Mouse (Mus musculus): ENCODE data around the gene Ppp4r1.

Gene Ppp4r1

DNA sequence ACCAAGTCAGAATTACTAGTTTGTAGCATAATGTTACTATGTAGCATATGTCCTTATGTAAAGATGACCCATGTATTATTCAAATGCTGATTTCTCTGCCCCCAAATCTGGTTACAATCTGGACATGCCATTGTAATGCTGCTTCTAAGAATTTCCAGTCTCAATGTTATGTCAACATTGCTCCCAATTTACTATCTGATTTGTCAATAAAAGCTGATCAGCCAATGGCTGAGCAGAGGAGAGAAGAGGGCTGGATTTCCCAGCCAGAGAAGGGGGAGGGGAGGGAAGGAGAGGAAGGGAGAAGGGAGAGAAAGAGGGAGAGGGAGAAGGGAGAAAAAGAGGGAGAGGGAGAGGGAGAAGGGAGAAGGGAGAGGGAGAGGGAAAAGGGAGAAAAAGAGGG lies 82.9 kb downstream of the Ppp4r1 start:
- no peak for DNase-seq

DNA sequence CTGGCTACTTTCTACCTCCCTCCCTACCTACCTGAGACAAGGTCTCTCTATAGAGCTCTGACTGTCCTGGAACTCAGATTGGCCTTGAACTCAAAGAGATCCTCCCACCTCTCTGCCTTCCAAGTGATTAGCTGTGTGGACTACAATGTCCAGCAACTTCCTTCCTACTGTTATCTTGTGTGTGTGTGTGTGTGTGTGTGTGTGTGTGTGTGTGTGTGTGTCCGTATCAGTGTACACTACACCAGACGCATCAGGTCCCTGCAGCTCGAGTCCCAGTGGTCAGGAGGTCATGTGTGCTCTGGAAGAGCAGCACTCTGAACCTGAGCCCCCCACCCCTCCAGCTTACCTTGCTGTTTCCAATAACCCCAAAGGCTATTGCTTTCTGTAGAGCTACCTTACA lies 83.8 kb downstream of the Ppp4r1 start:
- DNase-seq: no peak

- peak; percentile 68 for DNase-seq
Observed at GRCm38 (mm10) chr17:65867996-65868395, 85.6 kb downstream of the Ppp4r1 start.

GRCm38 (mm10) chr17:65869720-65870119 lies 87.3 kb downstream of the Ppp4r1 start:
- peak; percentile 86 for DNase-seq

DNA sequence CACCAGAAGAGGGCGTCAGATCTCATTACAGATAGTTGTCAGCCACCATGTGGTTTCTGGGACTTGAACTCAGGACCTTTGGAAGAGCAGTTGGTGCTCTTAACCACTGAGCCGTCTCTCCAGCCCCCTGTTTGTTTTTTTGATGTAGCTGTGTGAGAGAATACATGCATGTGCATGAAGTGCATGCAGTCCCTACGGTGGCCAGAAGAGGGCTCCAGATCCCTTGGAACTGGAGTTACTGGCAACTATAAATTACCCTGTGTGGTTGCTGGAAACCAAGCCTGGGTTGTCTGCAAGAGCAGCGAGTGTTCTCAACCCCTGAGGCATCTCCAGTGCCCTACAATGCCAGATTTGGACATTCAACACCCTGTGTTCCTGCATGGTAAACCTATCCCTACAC lies 87.8 kb downstream of the Ppp4r1 start:
- peak; percentile 96 for DNase-seq

DNA sequence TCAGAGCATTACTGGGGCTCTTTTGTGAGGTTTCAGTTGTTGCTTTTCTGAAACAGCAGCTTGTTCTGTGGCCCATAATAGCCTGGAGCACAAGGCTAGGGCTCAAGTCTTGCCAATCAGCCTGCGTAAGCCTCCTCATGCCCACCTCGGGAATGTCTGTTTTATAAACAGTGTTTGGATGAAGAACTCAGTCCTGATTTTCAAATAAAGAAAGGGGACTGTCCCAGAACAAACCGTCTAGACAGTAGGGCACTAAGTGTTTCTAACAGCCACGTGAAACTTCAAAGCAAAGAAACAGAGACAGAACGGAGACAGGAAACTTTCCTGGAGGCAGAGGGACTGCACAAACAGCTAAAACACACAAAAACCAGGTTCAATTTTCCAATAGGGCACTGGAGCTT lies 89.3 kb downstream of the Ppp4r1 start:
- DNase-seq: peak; percentile 75

- DNase-seq: peak; percentile 88
Observed at GRCm38 (mm10) chr17:65872051-65872450, 89.7 kb downstream of the Ppp4r1 start.

DNA sequence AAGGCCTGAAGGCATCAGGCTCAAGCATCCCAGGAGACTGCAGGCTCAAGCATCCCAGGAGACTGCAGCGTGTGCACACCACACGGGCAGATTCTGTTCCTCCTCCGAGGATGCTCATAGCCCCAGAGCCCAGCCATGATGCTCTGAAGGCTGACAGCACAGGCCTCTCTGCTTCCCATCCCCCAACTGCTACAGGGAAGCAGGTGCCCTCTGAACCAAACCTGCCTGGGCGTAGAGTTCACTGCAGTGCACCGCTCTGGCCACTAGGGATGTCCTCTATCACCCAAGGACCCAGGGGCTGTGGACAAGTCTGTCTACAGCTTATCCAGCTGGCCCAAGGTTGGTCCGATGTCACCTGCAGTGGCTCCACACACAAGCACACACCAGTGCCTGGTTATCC lies 90.3 kb downstream of the Ppp4r1 start:
- DNase-seq: peak; percentile 94

GRCm38 (mm10) chr17:65873156-65873555 lies 90.8 kb downstream of the Ppp4r1 start:
- DNase-seq: peak; percentile 35

DNA sequence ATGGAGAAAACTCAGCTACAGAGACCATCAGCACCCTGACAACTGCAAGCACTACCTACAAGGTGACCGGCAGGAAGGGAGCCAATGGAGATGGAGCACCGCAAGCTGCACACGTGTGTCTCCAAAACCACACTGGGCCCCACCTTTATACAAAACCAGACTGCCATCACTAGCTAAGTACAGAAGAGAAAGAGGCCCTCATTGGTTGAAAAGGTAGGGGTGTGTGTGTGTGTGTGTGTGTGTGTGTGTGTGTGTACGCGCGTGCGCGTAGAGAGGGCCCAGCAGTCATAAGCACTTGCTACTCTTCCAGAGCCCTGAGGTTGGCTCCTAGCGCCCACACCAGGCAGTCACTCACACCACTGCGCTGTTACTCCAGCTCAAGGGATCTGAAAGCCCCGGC lies 91.5 kb downstream of the Ppp4r1 start:
- DNase-seq: peak; percentile 72

GRCm38 (mm10) chr17:65877026-65877425 lies 94.7 kb downstream of the Ppp4r1 start:
- DNase-seq: peak; percentile 71

DNA sequence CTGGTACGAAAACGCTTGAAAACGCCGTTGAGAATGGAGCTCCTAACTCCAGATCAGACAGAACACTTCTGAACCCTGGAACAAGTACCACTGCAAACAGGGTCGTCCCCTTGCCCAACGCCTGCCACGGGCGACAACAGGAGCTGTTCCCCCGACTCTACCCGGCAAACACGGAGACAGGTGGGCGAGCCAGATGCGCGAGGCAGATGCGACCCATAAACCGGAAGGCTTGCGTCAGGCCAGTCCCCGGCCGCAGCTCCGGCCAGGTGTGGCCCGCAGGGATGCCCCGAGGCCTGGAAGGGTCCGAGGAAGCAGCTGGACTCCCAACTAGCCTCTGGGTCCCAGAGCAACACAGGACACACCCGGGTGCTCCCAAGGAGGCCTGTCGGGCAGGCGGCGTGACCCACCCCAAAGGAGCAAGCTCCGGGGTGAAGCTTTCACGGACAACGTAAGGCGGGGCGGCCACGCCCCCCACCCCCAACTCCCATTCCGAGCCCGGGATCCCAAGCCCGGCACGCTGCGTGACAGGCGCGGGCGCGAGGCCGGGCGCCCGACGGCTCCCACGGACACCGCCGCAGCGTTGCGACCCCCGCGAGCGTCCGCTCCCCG lies 101.8 kb downstream of the Ppp4r1 start:
- DNase-seq: no peak

- DNase-seq: peak; percentile 100
Observed at GRCm38 (mm10) chr17:65884691-65885397, 102.5 kb downstream of the Ppp4r1 start.

- no peak for DNase-seq
Observed at GRCm38 (mm10) chr17:65885398-65885696, 103.0 kb downstream of the Ppp4r1 start.

- DNase-seq: peak; percentile 93
Observed at GRCm38 (mm10) chr17:65885697-65886529, 103.5 kb downstream of the Ppp4r1 start, which contains the start of gene Ralbp1. Ralbp1 (minus strand) TSS chr17:65885798.

- peak; percentile 91 for DNase-seq
Observed at GRCm38 (mm10) chr17:65886571-65886970, 104.2 kb downstream of the Ppp4r1 start.

GRCm38 (mm10) chr17:65889476-65889875 lies 107.1 kb downstream of the Ppp4r1 start:
- DNase-seq: peak; percentile 89

Measured in heart, adult 11 months (tissue).